Mouse (Mus musculus) R1 (cell line): Measurements from ENCODE around the gene Chrm2.

Experiments
- DNase-seq: peaks from one replicate; pipeline ENCODE4 v3.0.0-alpha.2; 2018; ENCODE audit warnings: low read depth, low spot score

Gene Chrm2

GRCm38 (mm10) chr6:36517242-36517641, 129.4 kb downstream of the Chrm2 start:
- DNase-seq, result no peak

GRCm38 (mm10) chr6:36523599-36523998, 135.7 kb downstream of the Chrm2 start:
- no peak for DNase-seq

GRCm38 (mm10) chr6:36528509-36528908, 140.6 kb downstream of the Chrm2 start:
- DNase-seq, result no peak

GRCm38 (mm10) chr6:36541247-36541646, 153.4 kb downstream of the Chrm2 start:
- DNase-seq, result no peak

- DNase-seq, result no peak
These were observed 179.0 kb downstream of the Chrm2 start for GRCm38 (mm10) chr6:36566886-36567285.
